Mouse (Mus musculus): ENCODE results near the gene Pprc1.

Gene Pprc1

DNA sequence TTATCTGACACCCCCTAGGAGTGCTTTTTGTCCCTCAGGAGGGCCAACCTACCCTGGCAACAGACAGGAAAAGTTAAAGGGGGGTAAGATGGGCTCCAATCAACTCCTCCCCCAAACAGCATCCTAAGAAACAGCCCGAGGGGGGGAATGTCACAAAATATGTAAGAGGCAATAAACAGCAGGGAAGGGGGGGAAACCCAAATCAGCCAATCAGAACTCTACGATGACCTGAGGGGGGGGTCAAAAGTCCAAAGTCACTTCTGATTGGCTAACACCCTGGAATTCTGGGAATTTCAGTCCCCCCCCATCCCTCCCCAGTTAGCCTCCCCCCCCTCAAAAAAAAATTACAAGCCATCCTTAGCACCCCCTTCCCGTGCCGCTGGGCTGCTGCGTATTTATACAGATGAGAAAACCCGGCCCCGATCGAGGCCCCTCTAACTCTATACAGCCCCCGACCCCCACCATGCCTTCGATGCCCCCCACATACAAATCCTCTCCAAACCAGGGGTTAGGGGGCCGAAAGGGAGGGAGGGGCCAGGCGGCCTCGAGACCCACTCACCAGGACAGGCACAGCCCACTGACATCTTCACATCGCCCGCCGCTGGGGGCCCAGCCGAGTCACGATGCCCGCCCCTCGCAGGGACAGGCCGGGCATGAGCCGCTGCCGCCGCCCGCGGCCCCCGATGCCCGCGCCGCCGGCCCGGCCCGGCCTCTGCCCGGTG lies at the start of gene Pprc1:
Gene Pprc1 (plus strand): TSS at position 616 of the 722 bp plus-strand sequence.
- ChIA-PET POLR2A (interaction anchor here (0.8 to 9.0 kb wide), 24 partner anchors 7 to 257 kb away, joined by 3 to 275 read pairs (median 10); partner anchors contain the start of genes Nolc1 (in 3 of the 4) and Armh3 (in 1 of the 4)), CTCF (interaction anchor here in 2 of 4 experiments (0.6 to 2.1 kb wide), 5 partner anchors 7 to 751 kb away, joined by 3 to 9 read pairs (median 3); no protein-coding TSS in a partner anchor)

DNA sequence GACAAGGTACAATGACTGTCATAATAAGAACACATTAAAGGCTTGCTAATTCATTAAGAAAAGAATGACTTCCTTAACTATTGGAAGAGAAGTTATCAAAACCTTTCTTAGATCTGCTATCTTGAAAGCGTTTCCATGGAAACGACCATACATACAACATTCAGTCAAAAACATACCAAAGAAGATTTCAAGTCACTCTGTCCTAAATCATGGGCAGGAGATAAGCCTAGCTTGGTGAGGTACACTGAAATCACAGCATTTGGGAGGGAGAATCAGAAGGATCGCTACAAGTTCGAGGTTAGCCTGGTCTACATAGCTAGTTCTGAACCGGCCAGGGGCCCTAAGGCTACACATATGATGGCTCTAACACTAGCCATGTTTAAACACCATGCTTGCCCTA lies 47.3 kb upstream of the Pprc1 start:
- ChIA-PET POLR2A (interaction anchor here in 3 of 4 experiments (0.5 to 1.7 kb wide), 7 partner anchors 8 to 881 kb away, joined by 3 to 10 read pairs (median 3); partner anchors contain the start of gene Ldb1 (in 1 of the 3)), CTCF (interaction anchor here in 1 of 4 experiments (0.6 to 1.0 kb wide), 2 partner anchors 60 to 872 kb away, joined by 3 read pairs; no protein-coding TSS in a partner anchor)

DNA sequence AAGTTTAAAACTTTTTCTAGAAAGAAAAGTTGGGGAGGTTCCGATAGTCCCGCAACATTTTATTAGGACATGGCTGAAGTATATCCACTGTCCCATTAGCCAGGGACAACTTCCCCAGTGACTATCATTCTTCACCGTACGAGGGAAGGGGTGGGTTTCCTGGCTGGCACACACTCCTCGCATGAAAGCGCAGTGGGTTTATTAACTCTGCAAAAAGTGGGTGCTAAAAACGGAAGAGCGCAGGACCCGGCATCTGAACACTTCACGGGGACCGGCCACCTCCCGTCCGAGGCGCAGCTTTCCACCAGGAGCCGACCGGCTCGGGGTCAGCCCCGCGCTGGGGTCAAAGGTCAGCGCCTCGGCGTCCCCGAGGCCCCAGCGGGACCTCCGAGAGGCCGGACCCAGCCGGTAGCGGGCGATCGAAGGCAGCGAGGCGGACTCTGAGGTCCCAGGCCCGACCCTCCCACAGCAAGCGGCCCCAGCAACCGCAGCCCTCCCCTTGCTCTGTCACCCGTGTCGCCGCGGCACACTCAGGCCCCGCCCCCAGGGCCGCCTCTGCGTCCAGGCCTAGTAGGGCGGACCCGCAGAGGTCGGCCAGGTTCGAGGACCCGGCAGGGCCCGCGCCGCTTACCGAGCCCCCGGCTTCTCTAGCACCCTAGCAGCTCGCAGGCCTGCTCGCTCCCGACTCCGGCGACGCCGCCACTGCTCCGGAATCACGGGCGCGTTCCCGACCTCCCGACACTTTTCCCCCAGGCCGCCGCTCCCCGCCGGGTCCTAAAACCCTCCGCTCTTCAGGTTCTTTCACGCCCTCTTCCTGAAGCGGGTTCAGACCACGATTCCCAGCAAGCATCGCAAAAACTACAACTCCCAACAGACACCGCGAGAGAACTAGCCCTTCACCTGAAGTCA lies 46.6 kb upstream of the Pprc1 start, which contains the start of gene Armh3:
Gene Armh3 (minus strand): TSS at position 704 of the 909 bp plus-strand sequence.
- POLR2A ChIA-PET: interaction anchor here in 2 of 4 experiments (0.5 to 1.7 kb wide), 11 partner anchors 9 to 1111 kb away, joined by 3 to 10 read pairs (median 3); partner anchors contain the start of genes Kcnip2 (in 1 of the 2) and Ldb1 (in 1 of the 2)
- CTCF ChIA-PET: interaction anchor here in 3 of 4 experiments (0.6 to 1.0 kb wide), 6 partner anchors 16 to 871 kb away, joined by 3 to 4 read pairs (median 3); no protein-coding TSS in a partner anchor

DNA sequence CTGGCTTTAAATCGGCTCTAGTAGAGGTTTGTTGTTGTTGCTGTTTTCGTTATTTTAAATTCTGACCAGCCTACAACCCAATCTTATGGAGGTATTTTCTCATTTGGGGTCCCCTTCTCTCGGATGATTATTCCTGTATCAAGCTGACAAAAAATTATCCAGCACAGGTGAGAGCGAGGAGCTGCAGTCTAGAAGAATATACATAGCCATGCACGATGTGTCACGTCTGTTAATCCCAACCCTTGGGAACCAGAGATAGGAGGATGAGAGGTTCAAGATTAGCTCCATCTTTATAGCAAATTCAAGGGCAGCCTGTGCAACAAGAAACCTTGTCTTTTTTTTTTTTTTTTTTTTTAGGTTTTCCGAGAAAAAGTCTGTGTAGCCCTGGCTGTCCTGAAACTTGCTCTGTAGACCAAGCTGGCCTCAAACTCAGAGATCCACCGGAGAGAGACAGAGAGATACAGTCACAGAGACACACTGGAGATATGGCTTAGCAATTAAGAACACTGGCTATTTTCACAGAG lies 45.9 kb upstream of the Pprc1 start:
- ChIA-PET CTCF (interaction anchor here in 2 of 4 experiments (0.8 to 1.0 kb wide), 4 partner anchors 15 to 782 kb away, joined by 3 to 4 read pairs (median 4); no protein-coding TSS in a partner anchor), POLR2A (interaction anchor here in 2 of 4 experiments (0.6 to 1.4 kb wide), 9 partner anchors 8 to 1163 kb away, joined by 3 to 4 read pairs (median 4); partner anchors contain the start of gene Kcnip2 (in 1 of the 2))

DNA sequence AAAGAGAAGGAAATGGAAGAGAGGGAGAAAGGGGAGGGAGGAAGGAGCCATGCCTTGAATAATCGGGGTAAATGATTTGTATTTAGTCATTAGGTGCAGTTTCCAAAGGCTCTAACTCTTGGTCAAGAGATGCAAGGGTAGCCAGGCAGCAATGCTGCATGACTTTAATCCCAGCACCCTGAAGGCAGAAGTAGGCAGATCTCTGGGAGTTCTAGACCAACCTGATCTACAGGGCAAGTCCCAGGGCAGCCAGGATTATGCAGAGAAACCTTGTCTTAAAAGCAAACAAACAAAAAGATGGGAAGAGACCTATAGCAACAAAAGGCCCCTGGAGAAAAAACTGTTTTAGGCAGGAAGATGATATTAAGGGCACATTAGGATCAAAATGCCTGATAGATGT lies 45.3 kb upstream of the Pprc1 start:
- CTCF ChIA-PET: no interaction called here
- POLR2A ChIA-PET: interaction anchor here in 1 of 4 experiments (0.6 to 1.1 kb wide), 3 partner anchors 8 to 1164 kb away, joined by 3 to 4 read pairs (median 4); no protein-coding TSS in a partner anchor

DNA sequence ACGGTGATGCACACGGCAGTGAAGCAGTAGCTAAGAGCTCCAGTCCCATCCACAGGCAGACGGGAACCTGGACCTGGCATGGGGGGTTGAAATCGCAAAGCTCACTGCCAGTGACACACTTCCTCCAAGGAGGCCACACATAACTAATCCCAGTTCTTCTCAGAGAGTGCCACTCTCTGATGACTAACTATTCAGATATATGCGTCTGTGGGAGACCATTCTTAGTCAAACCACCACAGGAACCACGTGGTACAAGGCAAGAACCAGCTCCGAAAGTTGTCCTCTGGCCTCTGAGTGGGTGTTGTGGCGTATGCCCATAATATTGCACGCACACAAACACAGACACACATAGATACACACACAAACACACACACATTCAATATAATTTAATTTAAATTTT lies 42.4 kb upstream of the Pprc1 start:
- ChIA-PET POLR2A (interaction anchor here (0.6 to 5.4 kb wide), 18 partner anchors 8 to 207 kb away, joined by 3 to 39 read pairs (median 4); partner anchors contain the start of gene Nolc1 (in 1 of the 4)), CTCF (interaction anchor here (0.5 to 5.0 kb wide), 14 partner anchors 8 to 786 kb away, joined by 3 to 38 read pairs (median 4); no protein-coding TSS in a partner anchor)

DNA sequence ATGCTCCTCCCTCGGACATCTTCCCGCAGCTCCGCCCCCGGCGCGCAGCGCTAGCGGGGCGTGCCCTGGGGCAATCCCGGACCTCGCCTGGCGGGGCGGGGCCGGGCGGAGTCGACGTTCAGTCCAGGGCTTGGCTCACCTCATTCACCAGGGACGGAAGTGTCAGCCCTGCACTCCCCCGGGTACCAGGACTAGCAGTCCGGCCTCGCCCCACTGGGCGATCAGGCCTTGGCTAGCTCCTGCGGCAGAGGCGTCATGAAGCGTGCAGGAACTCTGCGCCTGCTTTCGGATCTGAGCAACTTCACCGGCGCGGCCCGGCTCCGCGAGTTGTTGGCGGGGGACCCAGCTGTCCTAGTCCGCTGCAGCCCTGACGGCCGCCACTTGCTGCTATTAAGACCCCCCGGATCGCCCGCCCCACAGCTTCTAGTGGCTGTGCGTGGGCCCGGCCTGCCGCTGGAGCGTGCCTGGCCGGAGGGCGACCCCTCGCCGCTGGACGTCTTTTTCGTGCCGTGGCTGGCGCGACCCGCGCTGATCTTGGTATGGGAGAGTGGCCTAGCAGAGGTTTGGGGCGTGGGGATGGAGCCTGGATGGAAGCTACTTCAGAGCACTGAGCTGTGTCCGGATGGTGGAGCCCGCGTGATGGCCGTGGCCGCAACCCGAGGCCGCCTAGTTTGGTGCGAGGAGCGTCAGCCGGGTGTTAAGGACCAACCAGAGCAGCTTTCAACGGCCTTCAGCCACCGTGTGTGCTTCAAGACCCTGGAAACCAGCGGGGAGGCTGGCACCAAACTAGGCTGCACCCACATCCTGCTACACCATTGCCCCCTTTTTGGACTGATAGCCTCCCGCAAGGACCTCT lies 41.1 kb upstream of the Pprc1 start, which contains the start of gene Hps6:
Gene Hps6 (plus strand): TSS at position 138 of the 856 bp plus-strand sequence.
- CTCF ChIA-PET: interaction anchor here (0.6 to 5.0 kb wide), 11 partner anchors 8 to 767 kb away, joined by 3 to 38 read pairs (median 4); no protein-coding TSS in a partner anchor
- POLR2A ChIA-PET: interaction anchor here (0.6 to 5.4 kb wide), 27 partner anchors 10 to 273 kb away, joined by 3 to 39 read pairs (median 4); partner anchors contain the start of gene Nolc1 (in 1 of the 4)

DNA sequence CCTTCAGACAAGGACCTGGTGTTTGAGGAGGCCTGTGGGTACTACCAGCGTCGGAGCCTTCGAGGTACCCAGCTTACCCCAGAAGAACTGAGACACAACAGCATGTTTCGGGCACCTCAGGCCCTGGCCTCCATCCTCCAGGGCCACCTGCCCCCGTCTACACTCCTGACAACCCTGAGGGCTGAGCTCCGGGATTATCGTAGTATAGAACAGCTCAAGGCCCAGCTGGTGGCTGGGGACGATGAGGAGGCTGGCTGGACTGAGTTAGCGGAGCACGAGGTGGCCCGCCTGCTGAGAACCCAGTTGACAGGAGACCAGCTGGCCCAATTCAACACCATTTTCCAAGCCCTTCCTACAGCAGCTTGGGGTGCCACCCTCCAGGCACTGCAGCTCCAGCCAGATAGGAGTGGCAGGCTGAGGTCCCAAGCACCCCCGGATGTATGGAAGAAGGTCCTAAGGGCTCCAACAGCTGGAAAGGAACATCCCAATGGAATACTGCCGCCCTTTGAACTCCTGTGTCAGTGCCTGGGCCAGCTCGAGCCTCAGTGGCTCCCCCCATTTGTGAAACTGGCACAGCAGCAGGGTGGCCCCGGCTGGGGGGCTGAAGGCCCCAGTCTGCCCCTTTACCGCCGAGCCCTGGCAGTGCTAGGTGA lies 39.7 kb upstream of the Pprc1 start:
- CTCF ChIA-PET: interaction anchor here (0.6 to 5.0 kb wide), 7 partner anchors 9 to 431 kb away, joined by 3 to 38 read pairs (median 11); no protein-coding TSS in a partner anchor
- POLR2A ChIA-PET: interaction anchor here (0.6 to 5.4 kb wide), 21 partner anchors 8 to 497 kb away, joined by 3 to 39 read pairs (median 4); partner anchors contain the start of genes Nolc1 (in 1 of the 4) and Trim8 (in 1 of the 4)

DNA sequence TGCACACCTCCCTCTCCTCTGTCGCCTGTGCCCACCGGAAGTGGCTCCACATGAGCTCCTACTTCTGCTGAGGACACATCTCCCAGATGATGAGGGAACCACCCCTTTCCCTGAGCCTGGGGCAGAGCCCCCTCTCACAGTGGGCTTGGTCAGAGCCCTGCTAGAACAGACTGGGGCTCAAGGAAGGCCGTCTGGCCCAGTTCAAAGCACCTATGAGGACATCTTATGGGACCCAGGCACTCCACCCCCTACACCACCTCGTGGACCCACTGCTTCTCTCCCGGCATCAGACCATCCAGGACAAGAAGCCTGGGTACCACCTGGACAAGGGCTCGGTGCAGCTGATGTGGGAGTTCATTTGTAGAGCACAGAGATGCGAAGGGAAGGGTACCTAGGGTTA lies 39.0 kb upstream of the Pprc1 start:
- POLR2A ChIA-PET: interaction anchor here (0.8 to 5.4 kb wide), 16 partner anchors 9 to 135 kb away, joined by 3 to 39 read pairs (median 4); no protein-coding TSS in a partner anchor
- CTCF ChIA-PET: interaction anchor here (0.6 to 5.0 kb wide), 9 partner anchors 9 to 432 kb away, joined by 3 to 38 read pairs (median 9); no protein-coding TSS in a partner anchor

DNA sequence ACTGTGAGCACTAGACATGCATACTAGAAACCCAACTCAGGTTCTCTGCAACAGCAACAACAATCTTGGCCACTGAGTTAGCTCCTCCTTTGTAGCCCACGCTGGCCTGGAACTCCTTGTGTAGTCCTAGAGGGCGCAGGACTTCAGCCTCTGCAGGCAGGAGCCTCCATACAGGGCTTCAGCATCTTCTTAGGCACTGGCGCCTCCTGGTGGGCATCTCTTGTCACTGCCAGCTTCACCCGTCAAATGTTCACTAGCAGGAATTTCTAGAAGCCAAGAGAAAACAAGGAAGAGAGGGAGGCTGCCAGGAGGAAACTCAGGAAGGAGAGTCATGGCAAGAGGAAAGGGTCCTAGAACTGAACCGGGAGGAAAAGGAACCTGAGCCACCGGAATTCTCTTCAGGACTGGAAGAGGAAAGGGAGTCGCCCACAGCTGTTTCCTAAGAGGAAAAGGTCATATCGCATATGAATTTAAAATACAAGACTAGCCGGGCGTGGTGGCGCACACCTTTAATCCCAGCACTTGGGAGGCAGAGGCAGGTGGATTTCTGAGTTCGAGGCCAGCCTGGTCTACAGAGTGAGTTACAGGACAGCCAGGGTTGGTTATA lies 30.0 kb upstream of the Pprc1 start:
- POLR2A ChIA-PET: interaction anchor here (0.6 to 2.4 kb wide), 25 partner anchors 9 to 218 kb away, joined by 3 to 9 read pairs (median 3); partner anchors contain the start of genes Hps6 (in 1 of the 4), Kcnip2 (in 1 of the 4) and Ldb1 (in 1 of the 4)
- CTCF ChIA-PET: interaction anchor here (0.5 to 2.9 kb wide), 100 partner anchors 8 to 798 kb away, joined by 3 to 38 read pairs (median 4); partner anchors contain the start of genes Hps6 (in 4 of the 4), Ldb1 (in 2 of the 4), Armh3 (in 1 of the 4) and Elovl3 (in 1 of the 4)

DNA sequence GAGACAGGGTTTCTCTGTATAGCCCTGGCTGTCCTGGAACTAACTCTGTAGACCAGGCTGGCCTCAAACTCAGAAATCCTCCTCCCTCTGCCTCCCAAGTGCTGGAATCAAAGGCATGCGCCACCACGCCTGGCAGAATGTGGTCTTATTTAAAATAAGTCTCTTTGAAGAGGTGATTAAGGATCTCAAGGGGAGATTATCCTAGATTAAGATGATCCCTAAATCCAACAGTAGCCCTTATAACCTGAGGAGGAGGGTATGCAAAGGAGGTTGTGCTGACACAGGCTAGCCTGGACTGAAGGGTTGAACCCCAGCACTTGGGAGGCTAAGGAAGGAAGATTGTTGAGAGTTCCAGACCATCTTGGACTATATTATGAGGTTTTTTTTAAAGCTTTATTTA lies 28.7 kb upstream of the Pprc1 start:
- POLR2A ChIA-PET: interaction anchor here in 1 of 4 experiments (1.3 to 1.9 kb wide), 2 partner anchors 42 to 106 kb away, joined by 3 to 5 read pairs; no protein-coding TSS in a partner anchor

DNA sequence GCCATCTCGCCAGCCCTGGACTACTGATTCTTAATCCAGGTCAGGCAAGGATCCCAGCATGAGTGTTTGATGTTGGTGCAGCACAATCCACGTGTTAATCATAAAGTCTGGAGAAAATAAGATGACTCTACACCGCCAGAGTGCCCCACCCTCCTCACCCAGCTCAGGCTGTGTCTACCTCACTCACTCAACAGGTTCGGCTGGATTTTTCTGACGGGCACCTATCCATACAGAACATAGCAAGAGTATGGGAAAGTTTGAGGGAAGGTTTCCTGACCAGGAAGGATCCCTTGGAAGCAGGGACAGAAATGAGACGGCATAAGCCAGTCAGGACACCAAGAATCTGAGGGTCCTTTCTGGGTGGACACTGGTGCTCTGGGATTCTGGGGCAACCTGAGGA lies 19.7 kb upstream of the Pprc1 start:
- POLR2A ChIA-PET: interaction anchor here in 2 of 4 experiments (0.5 to 1.7 kb wide), 4 partner anchors 13 to 145 kb away, joined by 3 to 5 read pairs (median 4); partner anchors contain the start of gene Hps6 (in 1 of the 2)
- CTCF ChIA-PET: interaction anchor here (0.6 to 1.5 kb wide), 4 partner anchors 8 to 220 kb away, joined by 3 to 5 read pairs (median 4); no protein-coding TSS in a partner anchor

More for the DNA sequence above, 28.7 kb upstream of the Pprc1 start:
- CTCF ChIA-PET: interaction anchor here in 2 of 4 experiments (0.5 to 2.9 kb wide), 3 partner anchors 12 to 222 kb away, joined by 3 to 31 read pairs (median 4); partner anchors contain the start of gene Hps6 (in 1 of the 2)

DNA sequence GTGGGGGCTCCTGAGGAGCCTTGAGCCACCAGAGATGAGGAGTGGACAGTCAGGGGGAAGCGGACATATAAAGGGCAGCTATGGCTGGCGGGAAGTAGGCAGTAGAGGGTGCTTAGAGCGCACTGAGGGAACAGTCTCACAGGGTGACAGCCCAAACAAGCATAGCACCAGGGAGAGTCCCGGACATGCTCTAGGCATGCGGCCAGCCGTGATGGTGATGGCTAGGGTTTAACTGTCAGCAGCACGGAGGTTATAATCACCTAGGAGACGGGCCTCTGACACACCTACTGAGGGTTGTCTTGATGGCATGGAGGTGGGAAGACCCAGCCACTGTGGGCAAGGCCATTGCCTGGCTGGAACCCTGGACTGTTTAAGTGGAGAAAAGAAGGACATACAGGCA lies 18.1 kb upstream of the Pprc1 start:
- ChIA-PET POLR2A (interaction anchor here in 3 of 4 experiments (0.6 to 3.9 kb wide), 7 partner anchors 11 to 479 kb away, joined by 3 to 28 read pairs (median 3); partner anchors contain the start of genes Armh3 (in 1 of the 3) and Hps6 (in 1 of the 3)), CTCF (interaction anchor here in 3 of 4 experiments (0.6 to 1.3 kb wide), 5 partner anchors 11 to 1833 kb away, joined by 3 to 8 read pairs (median 4); no protein-coding TSS in a partner anchor)

DNA sequence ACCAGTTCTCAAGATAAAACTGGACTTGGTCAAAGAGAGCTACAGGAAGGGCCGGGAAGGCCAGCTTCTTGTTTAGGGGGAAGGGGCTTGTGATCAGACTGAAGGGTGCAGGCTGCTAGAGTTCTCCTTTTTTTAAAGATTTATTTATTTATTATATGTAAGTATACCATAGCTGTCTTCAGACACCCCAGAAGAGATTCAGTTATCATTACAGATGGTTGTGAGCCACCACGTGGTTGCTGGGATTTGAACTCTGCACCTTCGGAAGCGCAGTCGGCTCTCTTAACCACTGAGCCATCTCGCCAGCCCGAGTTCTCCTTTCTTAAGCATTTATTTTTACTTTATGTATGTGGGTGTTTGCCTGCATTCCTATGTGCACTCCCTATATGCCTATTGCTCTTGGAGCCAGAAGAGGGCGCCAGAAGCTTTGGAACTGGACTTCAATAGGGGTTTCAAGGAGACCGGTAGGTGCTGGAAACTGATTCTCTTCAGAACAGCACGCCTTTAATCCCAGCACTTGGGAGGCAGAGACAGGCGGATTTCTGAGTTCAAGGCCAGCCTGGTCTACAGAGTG lies 15.9 kb upstream of the Pprc1 start:
- ChIA-PET POLR2A (interaction anchor here (0.7 to 3.9 kb wide), 14 partner anchors 8 to 281 kb away, joined by 3 to 28 read pairs (median 4); partner anchors contain the start of gene Hps6 (in 1 of the 4)), CTCF (interaction anchor here (0.6 to 2.1 kb wide), 15 partner anchors 8 to 328 kb away, joined by 3 to 6 read pairs (median 4); no protein-coding TSS in a partner anchor)
